Mouse (Mus musculus): ENCODE data around the gene Wrap73. TPM values are rescaled to one million over a fixed set of nuclear protein-coding genes. Genes with fewer than 3 reads are reported as not detected.

Wrap73 gene
- total RNA-seq, 2 experiments from 2014 or later, result 10.9 to 23.3 TPM

- no peak for ATAC-seq (replicated peaks; ENCODE audit: low FRiP score, low TSS enrichment, poor library complexity, severe bottlenecking)
These were observed 29.2 kb downstream of the Wrap73 start for GRCm38 (mm10) chr4:154171151-154171930.

- ATAC-seq (replicated peaks; ENCODE audit: low FRiP score, low TSS enrichment, poor library complexity, severe bottlenecking), result no peak
These were observed 29.9 kb downstream of the Wrap73 start for GRCm38 (mm10) chr4:154171931-154172604.

DNA sequence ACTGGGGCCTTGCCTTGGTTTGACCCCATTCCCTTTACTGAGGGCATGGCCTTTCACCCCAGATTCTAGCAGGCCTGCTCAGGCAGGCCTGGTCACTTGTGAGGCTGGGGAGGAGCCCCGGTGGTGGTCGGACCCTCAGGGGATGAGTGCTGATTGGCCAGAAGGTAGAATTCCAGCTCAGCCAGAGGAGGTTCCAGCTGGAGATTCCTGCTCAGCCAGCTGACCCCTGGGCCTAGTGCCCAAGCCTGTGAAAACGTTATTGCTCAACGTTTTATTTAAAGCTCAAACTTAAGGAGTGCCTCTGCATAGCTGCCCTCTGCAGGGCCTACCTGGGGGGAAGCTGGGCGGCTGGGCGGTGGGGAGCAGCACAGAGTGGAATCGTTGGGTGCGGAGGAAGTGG is 35.1 kb downstream of the Wrap73 start:
- no peak for ATAC-seq (replicated peaks; ENCODE audit: low FRiP score, low TSS enrichment, poor library complexity, severe bottlenecking)

DNA sequence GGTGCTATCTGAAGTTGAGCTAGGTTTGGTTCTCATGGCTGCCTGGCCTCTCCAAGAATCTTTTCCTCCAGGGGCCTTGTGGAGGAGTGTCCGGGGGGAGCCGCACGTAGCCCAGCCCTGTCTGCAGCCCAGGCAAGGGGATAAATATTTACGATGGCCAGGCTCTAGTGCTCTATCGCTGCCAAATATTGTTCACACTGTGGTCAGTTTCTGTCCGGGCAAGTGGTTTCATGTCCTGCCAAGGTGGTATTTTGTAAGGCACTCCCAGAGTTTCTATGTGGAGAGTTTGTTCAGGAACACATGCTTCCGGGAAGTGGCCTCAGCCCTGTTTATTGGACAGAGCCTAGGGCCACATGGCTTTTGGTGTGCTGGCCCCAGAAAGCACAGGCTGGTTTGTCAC is 38.8 kb downstream of the Wrap73 start:
- ATAC-seq (replicated peaks; ENCODE audit: low FRiP score, low TSS enrichment, poor library complexity, severe bottlenecking), result no peak

DNA sequence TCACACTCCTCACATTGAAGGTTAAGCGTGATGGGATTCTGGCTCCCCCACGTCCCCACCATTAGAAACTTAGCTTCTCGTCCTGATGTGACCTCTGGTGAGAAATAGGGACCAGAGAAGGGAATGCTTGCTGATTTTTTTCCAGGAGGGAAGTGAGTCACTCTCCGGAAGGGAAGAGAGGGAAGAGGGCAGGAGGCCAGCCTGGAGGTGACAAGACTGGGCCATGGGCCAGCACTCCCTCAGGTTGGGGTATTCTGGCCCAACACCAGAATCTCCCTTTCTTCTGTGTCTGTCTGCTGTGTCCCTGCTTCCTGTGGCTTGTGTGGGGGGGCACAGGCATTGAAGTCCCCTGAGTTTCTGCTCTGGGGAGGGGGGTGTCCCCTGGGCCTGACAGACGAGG is 41.4 kb downstream of the Wrap73 start:
- no peak for ATAC-seq (replicated peaks; ENCODE audit: low FRiP score, low TSS enrichment, poor library complexity, severe bottlenecking)

GRCm38 (mm10) chr4:154185001-154185400 is 42.8 kb downstream of the Wrap73 start:
- ATAC-seq (replicated peaks; ENCODE audit: low FRiP score, low TSS enrichment, poor library complexity, severe bottlenecking), result no peak

GRCm38 (mm10) chr4:154186002-154186537 is 43.9 kb downstream of the Wrap73 start:
- no peak for ATAC-seq (replicated peaks; ENCODE audit: low FRiP score, low TSS enrichment, poor library complexity, severe bottlenecking)

DNA sequence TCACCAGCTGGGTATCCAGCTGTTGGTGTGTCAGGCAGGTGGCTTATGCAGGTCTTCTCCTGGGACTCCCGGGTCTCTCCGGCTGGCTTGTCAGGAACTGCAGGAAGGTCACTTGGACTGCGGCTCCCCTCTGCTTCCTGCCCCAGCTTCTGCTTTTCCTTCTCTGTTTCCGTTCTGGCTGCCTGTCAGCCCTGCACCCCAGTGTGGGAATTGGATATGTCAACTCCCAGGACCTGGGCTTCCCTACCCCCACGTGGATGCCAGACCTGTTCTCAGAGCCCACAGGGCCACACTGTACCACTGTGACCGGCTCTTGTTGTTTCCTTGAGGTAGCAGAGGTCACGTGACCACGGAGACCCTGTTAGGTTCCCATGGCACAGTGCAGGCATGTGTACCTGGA is 46.8 kb downstream of the Wrap73 start:
- ATAC-seq (replicated peaks; ENCODE audit: low FRiP score, low TSS enrichment, poor library complexity, severe bottlenecking), result no peak

GRCm38 (mm10) chr4:154197961-154198360 is 55.8 kb downstream of the Wrap73 start:
- no peak for ATAC-seq (replicated peaks; ENCODE audit: low FRiP score, low TSS enrichment, poor library complexity, severe bottlenecking)

DNA sequence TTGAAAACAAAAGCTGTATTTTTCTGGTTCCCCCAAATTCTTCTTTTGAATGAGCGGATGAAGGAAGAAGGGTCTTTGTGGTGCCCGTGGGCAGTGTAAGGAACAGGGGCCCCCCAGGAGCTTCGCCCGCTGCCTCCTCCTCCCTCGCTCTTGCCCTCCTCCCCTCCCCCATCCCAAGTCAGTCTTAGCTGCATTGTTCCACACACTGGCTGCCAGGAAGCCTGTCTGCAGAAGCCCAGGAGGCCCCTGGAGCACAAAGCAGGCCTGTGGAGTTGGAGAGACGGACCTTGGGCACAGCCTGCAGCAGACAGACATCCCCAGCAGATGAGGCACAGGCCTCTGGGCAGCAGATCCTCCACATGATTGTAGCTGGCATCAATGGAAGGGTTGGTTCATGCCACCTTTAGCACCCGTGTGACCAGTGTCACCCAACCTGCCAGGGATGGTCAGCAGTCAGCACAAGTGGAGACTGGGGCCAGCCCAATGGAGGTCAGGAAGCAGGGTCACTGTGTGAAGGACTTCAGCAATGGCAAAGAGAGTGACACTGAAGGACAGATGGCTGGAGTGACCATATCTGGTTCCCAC is 56.3 kb downstream of the Wrap73 start:
- no peak for ATAC-seq (replicated peaks; ENCODE audit: low FRiP score, low TSS enrichment, poor library complexity, severe bottlenecking)

DNA sequence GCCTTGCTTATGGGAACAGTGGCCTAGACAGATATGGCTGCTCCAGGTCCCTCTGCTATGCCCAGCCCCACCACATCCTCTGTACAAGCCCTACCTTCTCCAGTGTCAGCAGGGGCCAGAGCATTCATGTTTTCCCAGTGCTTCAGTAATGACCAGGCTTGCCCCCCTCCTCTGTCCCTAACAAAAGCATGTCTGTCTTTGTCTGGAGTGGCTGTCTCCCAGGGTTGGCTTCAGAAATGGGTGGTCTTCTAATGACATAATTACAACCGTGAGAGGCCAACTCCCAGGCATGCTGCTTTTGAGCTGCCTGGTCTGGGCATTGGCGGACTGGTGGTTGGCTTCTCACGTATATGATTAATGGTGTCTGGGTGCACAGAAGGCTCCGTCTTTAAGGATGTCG is 59.3 kb downstream of the Wrap73 start:
- ATAC-seq (replicated peaks; ENCODE audit: low FRiP score, low TSS enrichment, poor library complexity, severe bottlenecking), result no peak

GRCm38 (mm10) chr4:154204532-154204931 is 62.4 kb downstream of the Wrap73 start:
- ATAC-seq (replicated peaks; ENCODE audit: low FRiP score, low TSS enrichment, poor library complexity, severe bottlenecking), result no peak

GRCm38 (mm10) chr4:154205392-154205791 is 63.2 kb downstream of the Wrap73 start:
- ATAC-seq (replicated peaks; ENCODE audit: low FRiP score, low TSS enrichment, poor library complexity, severe bottlenecking), result no peak

DNA sequence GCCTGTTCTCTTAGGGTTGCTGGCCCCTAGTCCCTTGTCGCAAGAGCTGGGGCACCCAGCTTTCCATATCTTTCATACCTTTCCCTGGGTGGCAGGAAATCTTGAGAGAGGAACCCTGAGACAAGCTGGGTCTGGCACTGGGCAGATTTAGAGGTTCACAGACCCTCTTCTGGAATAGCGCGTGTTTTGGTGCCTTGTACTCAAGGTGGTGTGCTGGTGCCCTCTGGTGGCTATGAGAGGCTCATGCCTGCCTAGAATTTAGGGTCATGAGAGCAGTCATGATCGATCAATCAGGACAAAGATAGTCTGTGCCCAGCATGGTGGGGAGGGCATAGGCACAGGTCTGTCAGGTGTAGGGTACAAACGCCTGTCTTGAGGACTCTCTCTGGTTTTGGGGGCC is 65.1 kb downstream of the Wrap73 start:
- peak; percentile 78 for ATAC-seq (replicated peaks; ENCODE audit: low FRiP score, low TSS enrichment, poor library complexity, severe bottlenecking)

- ATAC-seq (replicated peaks; ENCODE audit: low FRiP score, low TSS enrichment, poor library complexity, severe bottlenecking), result no peak
These were observed 66.9 kb downstream of the Wrap73 start for GRCm38 (mm10) chr4:154209054-154209453.

GRCm38 (mm10) chr4:154209825-154210224 is 67.7 kb downstream of the Wrap73 start:
- no peak for ATAC-seq (replicated peaks; ENCODE audit: low FRiP score, low TSS enrichment, poor library complexity, severe bottlenecking)

DNA sequence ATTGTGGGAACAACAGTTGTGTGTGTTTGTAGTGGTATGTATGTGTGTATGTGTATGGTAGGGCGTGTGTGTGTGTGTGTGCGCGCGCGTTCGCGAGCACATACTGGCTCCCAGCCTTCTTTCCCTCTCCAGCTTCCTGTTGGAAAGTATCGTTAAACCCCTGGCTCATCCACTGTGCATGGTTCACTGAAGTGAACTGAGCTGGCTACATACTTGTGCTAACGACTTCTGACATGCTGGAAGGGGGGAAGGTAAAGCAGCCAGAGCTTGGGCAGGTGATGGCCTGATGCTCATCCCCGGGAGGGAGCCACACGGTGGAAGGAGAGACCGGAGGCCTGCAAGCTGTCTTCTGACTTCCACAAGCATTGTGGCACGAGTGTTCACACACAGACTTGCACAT is 69.3 kb downstream of the Wrap73 start:
- ATAC-seq (replicated peaks; ENCODE audit: low FRiP score, low TSS enrichment, poor library complexity, severe bottlenecking), result no peak

DNA sequence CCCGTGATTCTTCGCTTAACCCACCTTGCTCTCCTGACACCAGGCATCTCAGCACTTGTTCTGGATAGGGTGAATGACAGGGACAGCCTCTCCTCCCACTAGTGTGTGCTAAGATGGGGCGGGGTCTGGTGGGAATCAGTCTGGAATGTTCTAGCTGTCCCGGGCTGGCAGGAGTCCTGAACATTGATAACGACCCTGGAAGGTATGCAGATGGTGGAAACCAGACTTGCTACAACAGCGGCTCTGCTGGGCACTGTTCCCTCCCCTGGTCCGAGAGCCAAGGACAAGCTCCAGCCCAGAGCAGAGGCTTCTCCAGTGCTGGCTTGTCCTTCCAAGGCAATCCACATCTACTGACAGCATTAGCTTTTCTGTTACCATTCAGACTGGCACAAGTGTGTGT is 71.4 kb downstream of the Wrap73 start:
- no peak for ATAC-seq (replicated peaks; ENCODE audit: low FRiP score, low TSS enrichment, poor library complexity, severe bottlenecking)

DNA sequence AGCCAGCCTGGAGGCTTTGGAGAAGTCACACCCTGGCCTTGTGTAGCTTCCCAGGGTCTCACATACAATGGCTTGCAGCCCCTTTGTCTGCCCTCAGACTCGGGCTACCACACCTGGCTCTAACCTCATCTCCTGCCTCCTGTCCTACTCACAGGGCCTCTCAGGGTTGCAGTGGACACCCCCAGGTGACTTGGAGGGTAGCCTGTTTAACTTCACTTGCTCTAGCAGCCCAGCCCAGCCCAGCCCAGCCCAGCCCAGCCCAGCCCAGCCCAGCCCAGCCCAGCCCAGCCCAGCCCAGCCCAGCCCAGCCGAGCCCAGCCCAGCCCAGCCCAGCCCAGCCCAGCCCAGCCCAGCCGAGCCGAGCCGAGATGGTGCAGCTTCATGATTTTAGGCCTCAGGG is 71.9 kb downstream of the Wrap73 start:
- no peak for ATAC-seq (replicated peaks; ENCODE audit: low FRiP score, low TSS enrichment, poor library complexity, severe bottlenecking)
